Mouse (Mus musculus) lung, embryonic 16.5 days (tissue): ENCODE results near the gene Strip2. TPM values are rescaled to one million over a fixed set of nuclear protein-coding genes. Genes with fewer than 3 reads are reported as not detected.

Experiments
- ATAC-seq: fragments of 200-750 bp; cut with Nextera tagmentation; 2 replicates; pipeline ENCODE4 v1.8.0; 2017; ENCODE audit warnings: low read depth, mild to moderate bottlenecking, moderate library complexity
- H3K27ac ChIP-seq: fragments of 300-500 bp; sonication (generic); 2 replicates; pipeline ENCODE4 v1.5.1; 2014; ENCODE audit warnings: mild to moderate bottlenecking, control low read depth, low read length
- H3K27me3 ChIP-seq: fragments of 300-500 bp; sonication (generic); 2 replicates; pipeline ENCODE4 v1.6.1; 2014; ENCODE audit warnings: low read depth, low read length, mixed read lengths; ENCODE audit not compliant: control insufficient read depth, insufficient read depth
- H3K36me3 ChIP-seq: fragments of 300-500 bp; sonication (generic); 2 replicates; pipeline ENCODE4 v1.6.1; 2014; ENCODE audit warnings: low read length; ENCODE audit not compliant: control insufficient read depth, insufficient read depth
- H3K4me1 ChIP-seq: fragments of 300-500 bp; sonication (generic); replicated peaks from 2 replicates; pipeline ENCODE4 v1.6.1; 2014; ENCODE audit warnings: low read length, mixed read lengths; ENCODE audit not compliant: control insufficient read depth, insufficient read depth
- H3K4me2 ChIP-seq: fragments of 300-500 bp; sonication (generic); 2 replicates; pipeline ENCODE4 v1.6.1; 2014; ENCODE audit warnings: low read depth, low read length, control low read depth
- H3K4me3 ChIP-seq: fragments of 300-500 bp; sonication (generic); 2 replicates; pipeline ENCODE4 v1.5.1; 2014; ENCODE audit warnings: mild to moderate bottlenecking, low read length, control low read depth
- H3K9ac ChIP-seq: fragments of 300-500 bp; sonication (generic); 2 replicates; pipeline ENCODE4 v1.6.1; 2014; ENCODE audit warnings: low read length, control low read depth
- H3K9me3 ChIP-seq: fragments of 300-500 bp; sonication (generic); 2 replicates; pipeline ENCODE4 v1.6.1; 2016; ENCODE audit warnings: low read length; ENCODE audit not compliant: control insufficient read depth
- WGBS: fragments of 180-500 bp; shearing (Covaris S2); extraction: QIAGEN DNeasy Blood & Tissue Kit; methylation state at CpG from one replicate; pipeline ENCODE4 v1.1.7; 2014; 5-methylcytosine and 5-hydroxymethylcytosine counted together
- polyA plus RNA-seq: library from polyadenylated mRNA; unstranded; fragments of >200 nt; fragmentation: Nextera tagmentation; extraction: Ambion mirVana; gene quantifications from 2 replicates; pipeline ENCODE4 v1.2.1, GENCODE M21; 2015

Strip2 gene
- polyA plus RNA-seq, 1 experiment from 2014 or later = 1.9 TPM

GRCm38 (mm10) chr6:29944465-29944864 lies 27.7 kb downstream of the Strip2 start:
- Histone ChIP-seq H3K4me2 (no peak overlapping the region), H3K27ac (no peak overlapping the region), H3K4me3 (no peak overlapping the region), H3K4me1 (no peaks in the 10 kb centered on the region), H3K9me3 (no peaks in the 10 kb centered on the region), H3K36me3 (no peaks in the 10 kb centered on the region), H3K9ac (no peak overlapping the region), H3K27me3 (no peaks in the 10 kb centered on the region)
- no peak for ATAC-seq
- 56% methylated on average over 1 of the region's 1 CpGs for WGBS

GRCm38 (mm10) chr6:29946568-29946967 lies 29.8 kb downstream of the Strip2 start:
- 71% methylated on average over 2 of the region's 2 CpGs for WGBS
- no peak for ATAC-seq

DNA sequence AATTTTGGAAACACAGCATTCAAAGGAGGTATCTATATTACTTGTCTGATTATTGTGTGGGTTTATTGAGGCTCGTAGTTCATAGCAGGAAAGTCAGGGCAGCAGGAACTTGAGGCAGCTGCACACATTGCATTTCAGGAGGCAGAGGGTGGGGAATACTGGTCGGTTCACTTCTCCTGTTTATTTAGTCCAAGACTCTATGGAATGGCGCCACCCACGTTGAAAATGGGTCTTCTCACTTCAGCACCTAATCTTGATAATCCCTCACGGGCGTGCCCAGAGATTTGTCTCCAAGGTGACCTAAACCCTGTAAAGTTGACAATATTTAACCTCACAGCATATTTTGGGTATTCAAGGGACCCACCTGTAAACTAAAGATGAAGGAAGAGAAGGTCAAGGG lies 31.0 kb downstream of the Strip2 start:
- H3K4me1 ChIP-seq = no peaks in the 10 kb centered on the region
- H3K4me2 ChIP-seq = no peak overlapping the region
- 42% methylated on average over 6 of the region's 6 CpGs for WGBS
- no peaks in the 10 kb centered on the region for H3K27me3 ChIP-seq
- H3K27ac ChIP-seq = no peak overlapping the region
- H3K4me3 ChIP-seq = no peak overlapping the region
- H3K36me3 ChIP-seq = no peaks in the 10 kb centered on the region
- H3K9me3 ChIP-seq = no peaks in the 10 kb centered on the region
- no peak overlapping the region for H3K9ac ChIP-seq
- ATAC-seq = no peak

More at GRCm38 (mm10) chr6:29946568-29946967, 29.8 kb downstream of the Strip2 start:
- H3K27ac ChIP-seq = no peak overlapping the region
- H3K4me2 ChIP-seq = no peak overlapping the region
- H3K4me3 ChIP-seq = no peak overlapping the region
- H3K27me3 ChIP-seq = no peaks in the 10 kb centered on the region
- H3K9me3 ChIP-seq = no peaks in the 10 kb centered on the region
- H3K36me3 ChIP-seq = no peaks in the 10 kb centered on the region
- no peaks in the 10 kb centered on the region for H3K4me1 ChIP-seq
- no peak overlapping the region for H3K9ac ChIP-seq

GRCm38 (mm10) chr6:29956749-29957148 lies 39.9 kb downstream of the Strip2 start:
- Histone ChIP-seq H3K36me3 (no peaks in the 10 kb centered on the region), H3K27ac (no peak overlapping the region), H3K4me2 (no peak overlapping the region), H3K4me1 (no peaks in the 10 kb centered on the region), H3K4me3 (no peak overlapping the region), H3K9me3 (no peaks in the 10 kb centered on the region), H3K9ac (no peak overlapping the region), H3K27me3 (no peaks in the 10 kb centered on the region)
- WGBS = 87% methylated on average over 4 of the region's 4 CpGs
- ATAC-seq = no peak

DNA sequence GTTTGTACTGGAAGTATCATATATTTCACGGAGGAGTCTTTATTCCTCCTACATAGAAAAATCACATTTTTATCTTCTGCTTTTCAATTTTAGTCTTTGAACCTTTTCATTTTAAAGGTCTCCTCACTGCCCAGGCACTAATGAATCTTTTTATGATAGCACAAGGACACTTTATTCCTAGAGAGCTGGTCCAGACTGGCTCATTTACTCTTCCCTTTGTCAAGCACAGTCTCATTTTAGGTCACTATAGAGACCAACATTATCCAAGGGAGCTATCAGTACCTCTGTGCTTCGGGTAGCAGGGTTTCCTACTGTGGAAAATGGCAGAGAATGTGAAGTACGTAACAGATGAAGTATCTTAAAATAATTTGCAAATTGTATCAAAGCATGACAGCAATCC lies 41.9 kb downstream of the Strip2 start:
- ATAC-seq = no peak
- Histone ChIP-seq H3K4me1 (no peaks in the 10 kb centered on the region), H3K4me3 (no peak overlapping the region), H3K36me3 (no peaks in the 10 kb centered on the region), H3K9ac (no peak overlapping the region), H3K4me2 (no peak overlapping the region), H3K27ac (no peak overlapping the region), H3K27me3 (no peaks in the 10 kb centered on the region), H3K9me3 (no peaks in the 10 kb centered on the region)
- WGBS = 70% methylated on average over 3 of the region's 3 CpGs

DNA sequence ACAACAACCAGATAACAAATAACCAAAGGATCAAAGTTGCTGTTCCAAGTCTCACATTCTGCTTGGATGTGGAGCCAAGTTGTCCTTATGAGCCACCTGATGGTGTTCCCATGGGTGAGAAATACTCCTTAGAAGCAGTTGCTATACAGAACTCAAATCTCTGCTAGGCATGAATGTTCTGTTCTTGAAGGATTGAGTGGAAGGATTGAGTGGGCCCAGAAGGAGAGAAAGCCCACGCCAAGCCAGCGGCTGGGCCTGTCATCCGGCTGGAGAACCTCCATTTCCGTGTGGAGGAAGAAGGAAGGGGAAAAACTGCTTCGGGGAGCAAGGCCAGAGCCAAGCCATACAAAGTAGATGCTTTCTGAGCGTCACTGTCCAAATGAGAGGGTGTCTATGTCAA lies 44.3 kb downstream of the Strip2 start:
- Histone ChIP-seq H3K4me3 (no peak overlapping the region), H3K4me2 (no peak overlapping the region), H3K9ac (no peak overlapping the region), H3K36me3 (no peaks in the 10 kb centered on the region), H3K4me1 (no peaks in the 10 kb centered on the region), H3K27ac (no peak overlapping the region), H3K27me3 (no peaks in the 10 kb centered on the region), H3K9me3 (no peaks in the 10 kb centered on the region)
- 87% methylated on average over 6 of the region's 6 CpGs for whole genome bisulfite sequencing
- no peak for ATAC-seq

- Histone ChIP-seq H3K27ac (no peak overlapping the region), H3K36me3 (no peaks in the 10 kb centered on the region), H3K27me3 (no peaks in the 10 kb centered on the region), H3K4me2 (no peak overlapping the region), H3K4me1 (no peaks in the 10 kb centered on the region), H3K4me3 (no peak overlapping the region), H3K9me3 (no peaks in the 10 kb centered on the region), H3K9ac (no peak overlapping the region)
- no peak for ATAC-seq
- WGBS = 57% methylated on average over 7 of the region's 7 CpGs
Observed at GRCm38 (mm10) chr6:29967917-29968316, 51.1 kb downstream of the Strip2 start.

DNA sequence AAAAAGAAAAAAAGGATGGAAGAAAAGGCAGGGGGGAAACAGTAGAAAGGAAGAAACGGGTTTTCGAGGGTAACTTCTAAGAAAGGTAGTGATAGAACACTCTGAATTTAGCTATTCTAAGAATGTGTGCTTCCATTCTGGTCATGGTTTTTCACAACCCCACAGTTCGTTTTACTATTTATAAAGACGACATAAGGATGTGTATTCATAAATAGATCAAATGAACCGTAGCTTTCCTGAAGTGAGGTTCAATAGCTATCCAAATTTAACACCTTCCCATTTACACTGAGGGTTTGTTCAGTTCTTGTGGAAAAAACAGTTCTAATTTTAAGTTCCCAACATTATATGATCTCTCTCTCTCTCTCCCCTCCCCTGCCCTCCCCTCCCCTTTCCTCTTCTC lies 56.5 kb downstream of the Strip2 start:
- no peak overlapping the region for H3K4me3 ChIP-seq
- no peak overlapping the region for H3K9ac ChIP-seq
- no peak overlapping the region for H3K4me2 ChIP-seq
- WGBS = 61% methylated on average over 5 of the region's 5 CpGs
- H3K27me3 ChIP-seq = no peaks in the 10 kb centered on the region
- no peak for ATAC-seq
- no peak overlapping the region for H3K27ac ChIP-seq
- H3K36me3 ChIP-seq = no peaks in the 10 kb centered on the region
- H3K4me1 ChIP-seq = no peaks in the 10 kb centered on the region
- H3K9me3 ChIP-seq = no peaks in the 10 kb centered on the region

DNA sequence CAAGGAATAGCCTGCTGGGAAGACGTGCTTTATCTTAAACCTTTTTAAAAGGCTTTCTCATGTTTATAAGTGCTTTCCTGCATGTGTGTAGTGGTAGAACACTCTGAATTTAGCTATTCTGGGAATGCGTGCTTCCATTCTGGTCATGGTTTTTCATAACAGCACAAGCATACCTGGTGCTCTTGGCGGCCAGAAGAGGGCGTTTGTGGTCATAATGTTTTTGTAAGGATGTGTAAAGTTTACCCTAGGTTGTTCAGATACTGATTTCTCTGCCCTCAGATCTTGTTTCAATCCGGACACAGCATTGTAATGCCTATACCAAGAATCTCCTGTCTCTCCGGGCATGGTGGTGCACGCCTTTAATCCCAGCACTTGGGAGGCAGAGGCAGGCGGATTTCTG lies 58.0 kb downstream of the Strip2 start:
- Histone ChIP-seq H3K9me3 (no peaks in the 10 kb centered on the region), H3K27ac (no peak overlapping the region), H3K4me1 (no peaks in the 10 kb centered on the region), H3K36me3 (no peaks in the 10 kb centered on the region), H3K4me2 (no peak overlapping the region), H3K9ac (no peak overlapping the region), H3K27me3 (no peaks in the 10 kb centered on the region), H3K4me3 (no peak overlapping the region)
- ATAC-seq = no peak
- WGBS = 65% methylated on average over 8 of the region's 8 CpGs

- ATAC-seq = no peak
- no peak overlapping the region for H3K27ac ChIP-seq
- H3K27me3 ChIP-seq = no peaks in the 10 kb centered on the region
- no peak overlapping the region for H3K4me3 ChIP-seq
- H3K9me3 ChIP-seq = no peaks in the 10 kb centered on the region
- no peak overlapping the region for H3K9ac ChIP-seq
- H3K36me3 ChIP-seq = no peaks in the 10 kb centered on the region
- H3K4me2 ChIP-seq = no peak overlapping the region
- 80% methylated on average over 6 of the region's 6 CpGs for WGBS
- H3K4me1 ChIP-seq = no peaks in the 10 kb centered on the region
Observed at GRCm38 (mm10) chr6:29980461-29980860, 63.6 kb downstream of the Strip2 start.
